Mouse (Mus musculus) mesoderm, embryonic 11.5 days (tissue): ENCODE data around the gene Mia.
A peak's percentile ranks its signal among the peaks of the same experiment; 100 is the strongest.

Experiments used
- DNase-seq: peaks from one replicate; pipeline ENCODE4 v3.0.0-alpha.2; 2012; ENCODE audit warnings: low read depth, low spot score

Mia gene

DNA sequence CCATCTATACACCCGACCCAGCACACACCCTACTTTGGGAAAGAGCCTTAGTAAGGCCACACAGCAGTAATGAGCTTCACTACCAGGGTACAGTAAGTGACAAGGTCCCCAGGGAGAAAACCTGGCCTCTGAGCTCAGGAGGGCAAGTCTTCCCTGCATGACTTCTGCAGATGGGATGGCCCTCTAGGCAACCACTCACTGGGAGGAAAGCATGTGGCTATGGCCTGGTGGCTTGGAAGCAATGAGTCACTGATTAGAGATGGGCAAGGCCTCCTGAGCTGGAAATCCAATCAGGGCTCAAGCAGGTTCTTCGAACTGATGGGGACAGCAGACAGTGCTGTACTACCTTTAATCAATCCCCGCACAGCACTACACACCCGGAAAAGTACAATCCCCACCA, 19.2 kb downstream of the Mia start:
- no peak for DNase-seq

DNA sequence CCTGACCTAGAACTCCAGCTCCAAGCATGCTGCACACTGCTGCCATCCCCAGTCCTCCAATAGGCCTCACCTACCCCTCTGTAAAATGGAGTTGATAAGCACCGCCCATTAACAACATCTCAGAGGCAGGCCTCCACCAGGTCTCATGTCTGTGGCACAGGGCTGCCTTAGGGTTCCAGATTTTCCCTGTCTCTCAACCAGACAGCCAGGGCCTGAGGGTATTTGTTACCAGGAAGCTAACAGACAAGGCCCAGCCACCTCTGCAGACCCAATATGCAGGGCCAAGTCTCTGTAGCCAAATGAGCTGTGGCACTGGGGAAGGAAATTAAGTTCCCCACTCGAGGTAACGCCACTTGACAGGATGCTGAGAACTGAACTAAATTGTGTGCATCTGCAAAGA, 20.0 kb downstream of the Mia start:
- DNase-seq, result no peak

DNA sequence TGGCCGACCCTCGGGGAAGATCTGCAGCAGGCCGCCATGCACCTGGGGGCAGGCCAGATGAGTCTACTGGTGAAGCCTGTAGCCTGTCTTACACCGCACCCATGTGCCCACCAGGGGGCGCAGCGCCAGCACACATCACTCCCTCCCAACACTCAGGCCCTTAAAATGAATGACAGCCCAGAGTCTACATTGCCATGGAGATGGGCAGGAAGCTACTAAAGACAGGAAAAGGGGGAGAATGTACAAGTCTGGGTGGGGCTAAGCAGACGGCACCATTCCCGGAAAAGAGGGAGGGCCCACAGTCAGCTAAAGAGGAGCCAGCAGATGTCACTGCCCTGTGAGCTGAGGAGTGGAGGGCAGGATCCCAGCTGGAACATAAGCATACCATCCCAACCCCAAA, 21.1 kb downstream of the Mia start:
- peak; percentile 93 for DNase-seq

DNA sequence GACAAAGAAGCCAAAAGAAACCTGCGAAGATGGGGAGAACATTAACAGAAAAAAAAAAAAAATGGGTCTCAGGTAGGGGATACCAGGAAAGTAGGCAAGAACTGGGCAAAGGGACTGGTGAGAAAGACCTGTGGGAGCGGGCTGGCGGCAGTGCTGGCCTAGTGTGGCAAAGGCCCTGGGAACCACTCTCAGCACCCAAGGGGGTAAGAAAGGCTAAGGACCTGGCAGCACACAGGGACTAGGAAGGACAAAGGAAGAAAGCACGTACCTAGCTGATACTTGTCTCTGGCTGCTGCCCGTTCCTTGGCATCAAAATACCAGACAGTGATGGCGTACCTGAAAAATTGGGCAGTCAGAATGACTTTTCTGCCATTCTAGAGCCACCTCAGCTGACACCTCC, 21.7 kb downstream of the Mia start:
- DNase-seq, result no peak

DNA sequence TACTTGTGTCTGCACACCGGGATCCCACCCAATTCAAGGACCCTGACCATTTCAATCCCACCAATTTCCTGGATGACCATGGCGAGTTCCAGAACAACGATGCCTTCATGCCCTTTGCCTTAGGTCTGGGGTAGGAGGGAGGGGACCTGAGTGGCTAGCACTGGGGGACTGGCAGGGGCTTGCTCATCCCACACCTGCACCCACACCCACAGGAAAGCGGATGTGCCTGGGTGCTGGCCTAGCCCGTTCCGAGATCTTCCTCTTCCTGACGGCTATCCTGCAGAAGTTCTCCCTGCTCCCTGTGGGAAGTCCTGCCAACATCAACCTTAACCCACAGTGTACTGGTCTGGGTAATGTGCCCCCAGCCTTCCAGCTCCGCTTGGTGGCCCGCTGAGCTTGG, 22.8 kb downstream of the Mia start:
- no peak for DNase-seq

DNA sequence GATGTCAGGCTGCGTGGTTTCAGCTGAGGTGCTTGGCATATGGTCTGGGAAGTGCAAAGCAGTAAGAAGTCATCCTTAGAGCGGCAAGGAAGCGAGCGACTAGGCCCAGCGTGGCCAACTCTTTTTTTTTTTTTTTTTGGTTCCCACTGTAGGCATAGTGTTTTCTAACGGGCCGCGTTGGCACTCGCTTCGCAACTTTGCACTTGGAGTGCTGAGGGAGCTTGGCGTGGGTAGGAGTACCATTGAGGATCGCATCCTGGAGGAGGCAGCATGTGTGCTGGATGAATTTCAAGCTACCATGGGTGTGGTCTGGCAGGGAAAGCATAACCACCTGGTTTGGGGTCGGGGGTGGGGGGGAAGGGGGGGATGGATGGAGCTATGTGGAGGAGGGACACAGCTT, 25.0 kb downstream of the Mia start:
- no peak for DNase-seq

DNA sequence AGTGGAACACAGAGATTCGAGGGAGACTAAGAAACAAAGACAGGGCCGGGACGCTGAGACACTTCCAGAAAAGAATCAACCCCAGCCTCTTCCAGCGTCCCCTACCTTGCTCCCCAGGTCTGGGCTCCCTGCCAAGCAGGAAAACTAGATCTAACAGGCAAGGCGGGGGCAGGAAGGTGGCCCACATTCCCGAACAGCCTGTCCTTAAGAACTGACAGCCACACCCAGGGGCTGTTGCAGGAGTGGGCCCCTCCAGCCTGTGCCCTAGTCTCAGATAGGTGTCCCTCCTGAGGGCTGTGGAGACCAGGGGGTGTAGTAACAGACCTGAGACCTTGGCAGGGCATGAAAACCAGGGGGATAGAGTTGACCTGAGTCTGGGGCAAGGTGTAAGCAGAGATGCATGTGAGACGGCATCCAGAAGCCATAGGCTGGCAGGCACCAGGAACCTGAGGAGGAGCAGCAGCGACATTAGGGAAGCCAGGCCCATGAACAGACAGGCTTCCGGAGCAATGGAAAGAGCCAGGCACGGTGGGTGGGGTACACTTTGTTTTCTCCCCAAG, 27.7 kb downstream of the Mia start, which contains the start of gene Cyp2t4:
TSS of gene Cyp2t4 (plus strand) at position 510 of the 560 bp plus-strand sequence.
- no peak for DNase-seq

DNA sequence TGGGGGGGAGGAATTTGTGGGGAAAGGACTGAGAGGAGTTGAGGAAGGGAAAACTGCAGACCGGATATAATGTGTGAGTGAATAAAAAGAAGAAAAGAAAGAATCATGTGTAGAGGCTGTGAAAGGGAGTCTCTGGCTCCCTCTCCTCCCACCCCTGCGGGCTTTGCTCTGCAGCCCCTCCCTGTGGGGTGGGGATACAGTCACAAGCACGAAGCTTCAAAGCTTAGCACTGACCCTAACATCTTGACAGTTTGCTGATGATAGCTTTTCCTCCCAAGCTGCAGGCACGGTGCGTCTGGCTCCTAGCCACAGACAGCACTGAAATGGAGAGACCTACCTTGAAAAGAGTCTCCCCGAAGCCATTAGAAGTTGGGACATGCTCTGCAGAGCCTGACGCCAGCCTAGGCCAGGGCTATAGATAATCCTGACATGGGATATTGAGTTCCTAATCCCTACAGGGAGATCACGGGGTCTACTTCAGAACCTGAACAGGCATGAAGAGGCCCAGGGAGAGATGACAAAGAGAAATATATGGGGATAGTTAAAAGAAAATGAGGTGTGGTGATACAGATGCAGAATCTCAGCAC, 44.5 kb downstream of the Mia start:
- no peak for DNase-seq

DNA sequence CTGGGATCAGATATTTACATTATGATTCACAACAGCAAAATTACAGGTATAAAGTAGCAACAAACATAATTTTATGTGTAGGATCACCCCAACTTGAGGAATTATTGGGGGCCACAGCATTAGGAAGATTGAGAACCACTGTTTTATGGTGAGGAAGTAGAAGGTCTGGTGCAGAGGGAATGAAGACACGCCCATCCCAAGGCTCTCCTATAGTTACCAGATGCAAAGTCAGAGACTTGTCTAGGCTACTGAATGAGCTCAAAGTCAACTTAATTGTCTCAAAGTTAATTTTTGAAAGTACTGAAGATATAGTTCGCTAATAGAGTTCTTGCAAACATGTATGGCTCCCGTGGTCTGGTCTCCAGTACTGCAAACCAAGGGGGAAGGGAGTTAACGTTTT, 47.2 kb downstream of the Mia start:
- no peak for DNase-seq

DNA sequence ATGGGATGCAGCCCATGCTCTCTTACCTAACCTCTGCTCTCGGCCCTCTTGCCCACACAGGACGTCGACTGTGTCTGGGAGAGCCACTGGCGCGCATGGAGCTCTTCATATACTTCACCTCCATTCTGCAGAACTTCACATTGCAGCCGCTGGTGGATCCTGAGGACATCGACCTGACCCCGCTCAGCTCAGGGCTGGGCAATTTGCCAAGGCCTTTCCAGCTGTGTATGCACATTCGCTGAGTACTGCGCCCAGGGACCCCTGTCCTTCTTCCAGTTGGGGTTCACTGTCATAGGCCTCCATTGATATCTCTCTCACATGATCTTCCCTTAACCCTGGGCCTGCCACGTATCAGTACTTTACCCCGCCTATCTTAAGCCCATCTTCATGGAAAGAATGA, 47.8 kb downstream of the Mia start:
- DNase-seq, result no peak

DNA sequence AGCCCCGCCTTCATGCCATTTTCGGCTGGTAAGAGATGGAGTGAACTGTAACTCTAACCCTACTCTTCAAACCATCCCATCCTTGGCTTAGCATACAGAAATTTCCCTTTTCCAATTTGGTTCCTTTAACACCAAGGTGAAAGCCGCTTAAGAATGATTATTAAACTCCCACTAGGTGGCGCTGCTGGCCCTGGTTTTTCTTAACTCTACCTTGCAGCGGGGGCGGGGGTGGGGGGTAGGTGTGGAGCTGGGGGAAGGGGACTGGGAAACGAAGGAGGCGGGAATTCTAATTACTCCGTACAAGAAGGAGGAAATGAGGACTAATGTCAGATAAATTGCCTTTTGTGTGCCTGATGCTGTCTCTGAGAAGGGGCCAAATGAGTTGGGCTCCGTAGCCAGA, 48.4 kb downstream of the Mia start:
- DNase-seq, result peak; percentile 81

DNA sequence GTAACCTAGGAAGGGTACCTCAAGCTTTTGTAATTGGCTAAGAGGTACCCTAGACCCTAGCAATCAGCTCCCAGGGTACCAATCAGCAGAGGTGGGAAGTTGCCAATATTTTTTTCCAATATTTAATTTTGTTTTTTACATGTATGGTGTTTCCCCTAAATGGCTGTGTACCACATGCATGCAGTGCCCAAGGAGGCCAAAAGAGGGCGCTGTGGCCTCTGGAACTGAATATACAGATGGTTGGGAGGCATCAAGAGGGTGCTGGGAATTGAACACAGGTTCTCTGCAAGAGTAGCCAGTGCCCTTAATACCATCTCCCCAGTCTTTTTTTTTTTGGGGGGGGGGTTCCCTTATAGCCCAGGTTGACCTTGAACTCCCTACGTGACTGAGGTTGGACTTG, 49.6 kb downstream of the Mia start:
- no peak for DNase-seq

DNA sequence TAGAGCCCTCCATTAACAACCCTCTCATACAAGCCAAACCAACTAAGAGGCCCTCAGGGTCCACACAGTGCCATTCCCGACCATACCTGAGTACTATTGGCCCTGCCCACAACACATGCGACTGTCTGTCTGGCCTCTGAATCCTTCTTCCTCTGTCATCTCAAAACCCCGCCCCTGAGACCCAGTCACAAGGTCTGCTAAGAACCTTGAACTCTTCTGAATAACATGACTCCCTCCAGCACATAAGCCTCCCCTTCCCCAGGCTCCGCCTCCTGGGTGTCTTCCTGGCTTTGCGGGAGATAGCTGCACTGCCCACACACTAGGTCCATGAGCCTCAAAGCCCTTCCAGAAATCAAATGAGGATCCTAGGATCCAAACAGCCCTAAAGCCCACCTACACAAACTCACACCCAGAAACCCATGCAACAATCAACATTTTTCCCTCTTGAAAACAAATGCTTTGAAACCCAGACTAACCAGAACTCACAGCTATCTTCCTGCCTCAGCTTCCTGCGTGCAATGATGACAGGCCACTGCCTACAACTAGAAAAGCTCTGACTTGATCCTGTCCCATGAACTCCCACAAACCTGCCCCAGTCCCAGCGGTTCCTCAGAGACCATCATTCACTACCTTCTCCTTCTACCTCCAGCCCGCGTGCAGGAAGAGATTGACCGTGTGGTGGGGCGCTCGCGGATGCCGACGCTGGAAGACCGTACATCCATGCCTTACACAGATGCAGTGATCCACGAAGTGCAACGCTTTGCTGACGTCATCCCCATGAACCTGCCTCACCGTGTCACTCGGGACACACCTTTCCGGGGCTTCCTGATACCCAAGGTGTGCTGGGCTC, 50.2 kb downstream of the Mia start:
- DNase-seq, result no peak

DNA sequence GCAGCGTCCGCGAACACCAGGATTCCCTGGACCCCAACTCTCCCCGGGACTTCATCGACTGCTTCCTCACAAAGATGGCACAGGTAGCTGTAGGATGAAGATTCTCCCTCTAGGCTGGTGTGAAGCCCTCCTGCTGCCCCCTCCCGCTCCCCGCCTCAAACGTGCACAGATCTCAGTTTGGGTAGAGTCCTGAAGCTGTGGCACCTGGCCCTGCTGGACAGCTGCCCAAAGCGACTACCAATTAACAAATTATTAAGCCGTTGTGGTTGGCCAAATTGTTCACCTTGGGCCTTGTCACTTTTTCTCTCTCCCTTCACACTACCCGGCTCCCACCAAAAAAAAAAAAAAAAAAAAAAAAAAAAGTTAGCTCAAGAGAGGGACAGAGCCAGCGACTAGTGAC, 51.1 kb downstream of the Mia start:
- no peak for DNase-seq
